Mouse (Mus musculus): ENCODE measurements at regions not wholly inside any gene's neighbourhood (a gene's known extent, or its start where the extent isn't known, plus 50 kb on each side); places are given as distances from the start of the nearest gene placed in this dataset.

- no peak for DNase-seq
These were observed 52.1 kb upstream of the Nabp1 start for GRCm38 (mm10) chr1:51530191-51530926.

GRCm38 (mm10) chr1:51529653-51530052 is 51.4 kb upstream of the Nabp1 start:
- DNase-seq: no peak

GRCm38 (mm10) chr1:51528671-51529070 is 50.4 kb upstream of the Nabp1 start:
- DNase-seq: no peak

Data from heart, postnatal 4 days (tissue).